Mouse (Mus musculus) layer of hippocampus, adult 18-20 months (tissue): Measurements from ENCODE around the gene Fcgr1. TPM values are rescaled to one million over a fixed set of nuclear protein-coding genes. Genes with fewer than 3 reads are reported as not detected.
A peak's percentile ranks its signal among the peaks of the same experiment; 100 is the strongest.
"Not testable (repeated sequence)": the region's sequence is repeated elsewhere in the genome, so short reads cannot be mapped to it uniquely, and the experiment has no call there.

Experiments used
- DNase-seq, 2 experiments: peaks; one replicate each; pipeline ENCODE4 v3.0.0; 2022; ENCODE audit warnings: low spot score in 2 of 2
- total RNA-seq, 2 experiments: library from RNA; stranded (reverse); gene quantifications; 2 replicates each; pipeline ENCODE4 v1.2.3; 2021

The Fcgr1 gene
- total RNA-seq, 2 experiments from 2014 or later = 1.9 to 3.8 TPM

GRCm38 (mm10) chr3:96327647-96328046, 33.9 kb upstream of the Fcgr1 start:
- no peak for DNase-seq

GRCm38 (mm10) chr3:96327131-96327530, 33.4 kb upstream of the Fcgr1 start:
- no peak for DNase-seq

- not testable (repeated sequence) for DNase-seq
Measured at GRCm38 (mm10) chr3:96323806-96324205, 30.0 kb upstream of the Fcgr1 start.

- DNase-seq = no peak
Measured at GRCm38 (mm10) chr3:96322609-96323008, 28.8 kb upstream of the Fcgr1 start.

GRCm38 (mm10) chr3:96321891-96322290, 28.1 kb upstream of the Fcgr1 start:
- no peak for DNase-seq

GRCm38 (mm10) chr3:96320003-96320402, 26.2 kb upstream of the Fcgr1 start:
- not testable (repeated sequence) for DNase-seq

GRCm38 (mm10) chr3:96312341-96313098, 18.8 kb upstream of the Fcgr1 start:
- DNase-seq = peak; percentile 53 to 58

- no peak for DNase-seq
Measured at GRCm38 (mm10) chr3:96309441-96309840, 15.7 kb upstream of the Fcgr1 start.

- no peak for DNase-seq
Measured at GRCm38 (mm10) chr3:96306506-96306905, 12.7 kb upstream of the Fcgr1 start.

GRCm38 (mm10) chr3:96302076-96302475, 8.3 kb upstream of the Fcgr1 start:
- DNase-seq = no peak

GRCm38 (mm10) chr3:96300706-96301529, 7.1 kb upstream of the Fcgr1 start:
- no peak for DNase-seq

GRCm38 (mm10) chr3:96299562-96299961, 5.8 kb upstream of the Fcgr1 start:
- DNase-seq = no peak

- DNase-seq = no peak
Measured at GRCm38 (mm10) chr3:96298360-96298759, 4.6 kb upstream of the Fcgr1 start.

- no peak for DNase-seq
Measured at GRCm38 (mm10) chr3:96293368-96293767, 401 bp downstream of the Fcgr1 start.

GRCm38 (mm10) chr3:96292641-96293040, 1.1 kb downstream of the Fcgr1 start:
- DNase-seq = no peak

GRCm38 (mm10) chr3:96290727-96291126, 3.0 kb downstream of the Fcgr1 start:
- not testable (repeated sequence) for DNase-seq

- DNase-seq = no peak
Measured at GRCm38 (mm10) chr3:96289201-96289600, 4.6 kb downstream of the Fcgr1 start.

- DNase-seq = not testable (repeated sequence)
Measured at GRCm38 (mm10) chr3:96287334-96287733, 6.4 kb downstream of the Fcgr1 start.

- DNase-seq = peak in 1 of 2 experiments; percentile 59
Measured at GRCm38 (mm10) chr3:96284457-96284856, 9.3 kb downstream of the Fcgr1 start.

GRCm38 (mm10) chr3:96280660-96281059, 13.1 kb downstream of the Fcgr1 start:
- no peak for DNase-seq

- peak; percentile 92 to 94 for DNase-seq
Measured at GRCm38 (mm10) chr3:96277800-96278624, 15.8 kb downstream of the Fcgr1 start.
